Mouse (Mus musculus) heart, embryonic 16.5 days (tissue): ENCODE measurements at regions not wholly inside any gene's neighbourhood (a gene's known extent, or its start where the extent isn't known, plus 50 kb on each side); places are given as distances from the start of the nearest gene placed in this dataset.

Experiments
- ATAC-seq: fragments of 200-750 bp; cut with Nextera tagmentation; replicated peaks from 2 replicates; pipeline ENCODE4 v1.8.0; 2017; ENCODE audit warnings: moderate number of reproducible peaks; ENCODE audit not compliant: insufficient read depth, low FRiP score; ENCODE audit errors: extremely low read depth
- H3K27ac ChIP-seq: fragments of 300-500 bp; sonication (generic); 2 replicates; pipeline ENCODE4 v1.5.1; 2014; ENCODE audit warnings: mild to moderate bottlenecking, low read length, control low read depth, moderate library complexity
- H3K27me3 ChIP-seq: fragments of 300-500 bp; sonication (generic); 2 replicates; pipeline ENCODE4 v1.6.1; 2014; ENCODE audit warnings: low read length, mixed read lengths; ENCODE audit not compliant: control insufficient read depth, insufficient read depth
- H3K36me3 ChIP-seq: fragments of 300-500 bp; sonication (generic); 2 replicates; pipeline ENCODE4 v1.6.1; 2014; ENCODE audit not compliant: control insufficient read depth, insufficient read depth
- H3K4me1 ChIP-seq: fragments of 300-500 bp; sonication (generic); 2 replicates; pipeline ENCODE4 v1.6.1; 2014; ENCODE audit warnings: low read length, mixed read lengths; ENCODE audit not compliant: control insufficient read depth, insufficient read depth
- H3K4me2 ChIP-seq: fragments of 300-500 bp; sonication (generic); 2 replicates; pipeline ENCODE4 v1.6.1; 2014; ENCODE audit warnings: low read depth, mild to moderate bottlenecking, control low read depth, low read length
- H3K4me3 ChIP-seq: fragments of 300-500 bp; sonication (generic); 2 replicates; pipeline ENCODE4 v1.5.1; 2014; ENCODE audit warnings: mild to moderate bottlenecking, control low read depth, low read length
- H3K9ac ChIP-seq: fragments of 300-500 bp; sonication (generic); 2 replicates; pipeline ENCODE4 v1.6.1; 2014; ENCODE audit warnings: low read length, control low read depth
- H3K9me3 ChIP-seq: fragments of 300-500 bp; sonication (generic); replicated peaks from 2 replicates; pipeline ENCODE4 v1.6.1; 2016; ENCODE audit warnings: low read length; ENCODE audit not compliant: control insufficient read depth
- WGBS: fragments of 180-500 bp; shearing (Covaris S2); extraction: QIAGEN DNeasy Blood & Tissue Kit; methylation state at CpG from one replicate; pipeline ENCODE4 v1.1.7; 2014; 5-methylcytosine and 5-hydroxymethylcytosine counted together

GRCm38 (mm10) chr5:118316310-118317017 is 71.4 kb downstream of the 2410131K14Rik start:
- Histone ChIP-seq H3K4me1 (peaks cover 7% of the 10 kb centered on the region), H3K9ac (no peak overlapping the region), H3K27ac (no peak overlapping the region), H3K27me3 (peaks cover 14% of the 10 kb centered on the region), H3K4me3 (no peak overlapping the region), H3K4me2 (no peak overlapping the region), H3K9me3 (no peaks in the 10 kb centered on the region), H3K36me3 (no peaks in the 10 kb centered on the region)
- 0 out of 2 replicates have a peak, but pooled peaks have one; percentile 18 for ATAC-seq
- whole genome bisulfite sequencing: 33% methylated on average over 10 of the region's 10 CpGs

DNA sequence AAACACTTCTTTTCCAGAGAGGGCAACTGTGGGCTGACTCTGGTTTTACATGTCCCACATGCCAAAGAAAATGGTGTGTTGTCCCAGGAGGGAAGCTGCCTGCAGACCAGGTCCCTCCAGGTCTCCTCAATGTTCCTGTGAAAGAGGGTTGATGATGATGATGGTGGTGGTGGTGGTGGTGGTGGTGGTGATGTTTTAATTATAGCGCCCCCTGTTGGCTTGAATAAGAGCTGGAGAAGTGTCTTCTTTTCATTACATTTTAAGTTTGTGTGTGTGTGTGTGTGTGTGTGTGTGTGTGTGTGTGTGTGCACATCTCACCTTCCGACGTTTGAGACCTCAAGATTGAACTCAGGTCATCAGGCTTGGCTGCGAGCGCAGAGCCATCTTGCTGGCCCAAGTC is 73.0 kb downstream of the 2410131K14Rik start:
- Histone ChIP-seq H3K4me1 (peaks cover 7% of the 10 kb centered on the region), H3K27ac (no peak overlapping the region), H3K27me3 (peaks cover 14% of the 10 kb centered on the region), H3K9ac (no peak overlapping the region), H3K9me3 (no peaks in the 10 kb centered on the region), H3K4me2 (no peak overlapping the region), H3K4me3 (no peak overlapping the region), H3K36me3 (no peaks in the 10 kb centered on the region)
- no peak for ATAC-seq
- WGBS: 75% methylated on average over 5 of the region's 5 CpGs

DNA sequence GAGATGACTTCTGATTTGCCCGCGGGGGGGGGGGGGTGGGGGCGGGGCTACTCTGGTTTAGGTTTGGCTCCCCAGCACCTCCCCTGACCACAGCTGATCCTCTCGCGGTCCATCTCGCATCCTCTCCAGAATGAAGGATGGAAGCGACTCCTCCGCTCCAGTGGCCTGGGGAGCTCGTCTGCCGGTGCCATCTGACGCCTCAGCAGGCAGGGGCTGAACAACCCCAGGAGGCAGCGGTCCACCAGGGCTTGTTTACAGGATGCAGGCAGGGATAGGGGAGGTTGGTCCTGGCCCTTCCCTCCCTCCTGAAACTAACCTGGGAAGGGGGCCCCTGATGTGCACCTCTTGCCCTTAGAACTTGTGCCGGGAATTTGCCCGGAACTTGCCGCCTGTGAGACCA is 73.9 kb downstream of the 2410131K14Rik start:
- Histone ChIP-seq H3K9me3 (no peaks in the 10 kb centered on the region), H3K36me3 (no peaks in the 10 kb centered on the region), H3K4me2 (no peak overlapping the region), H3K4me3 (0 out of 2 replicates have a peak overlapping the region, but pooled peaks have one; percentile 14), H3K27ac (no peak overlapping the region), H3K27me3 (peaks cover 14% of the 10 kb centered on the region), H3K4me1 (peaks cover 7% of the 10 kb centered on the region), H3K9ac (no peak overlapping the region)
- WGBS: 12% methylated on average over 14 of the region's 15 CpGs
- no peak for ATAC-seq

DNA sequence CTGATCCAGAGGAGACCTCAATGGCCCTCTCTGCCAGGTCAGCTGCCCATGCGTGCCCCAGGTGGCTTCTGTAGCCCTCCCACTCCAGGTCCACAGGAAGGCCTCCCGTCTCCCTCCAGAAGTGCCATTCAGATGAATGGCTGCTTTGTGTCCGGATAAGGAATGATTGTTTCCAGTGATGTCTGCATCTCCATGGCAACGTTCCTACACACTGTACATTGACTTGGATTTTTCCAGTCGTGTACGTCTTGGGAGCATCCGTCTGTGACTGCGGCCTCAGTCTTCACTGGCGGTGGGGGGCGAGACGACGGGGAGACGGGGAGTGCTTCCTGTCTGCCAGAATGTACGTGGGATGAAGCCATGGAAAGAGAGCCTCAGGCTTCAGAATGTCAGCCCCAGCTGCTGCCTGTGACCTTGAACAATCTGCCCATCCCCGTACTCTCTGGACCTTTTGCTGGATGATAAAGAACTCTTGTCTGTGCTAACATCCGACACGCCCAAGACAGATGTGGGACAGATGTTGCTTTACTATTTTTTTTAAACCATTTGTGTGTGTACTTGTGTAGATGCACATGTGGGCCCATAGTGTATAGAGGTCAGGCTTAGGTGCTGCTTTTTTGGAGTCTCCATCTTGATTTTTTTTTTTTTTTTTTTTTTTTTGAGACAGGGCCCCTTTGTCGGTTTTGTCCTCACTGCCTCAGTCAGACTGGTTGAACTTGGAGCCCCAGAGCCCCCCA is 76.9 kb downstream of the 2410131K14Rik start:
- H3K36me3 ChIP-seq: no peaks in the 10 kb centered on the region
- WGBS: 39% methylated on average over 18 of the region's 18 CpGs
- no peak overlapping the region for H3K27ac ChIP-seq
- ATAC-seq: peak; percentile 65
- no peak overlapping the region for H3K4me3 ChIP-seq
- no peaks in the 10 kb centered on the region for H3K9me3 ChIP-seq
- H3K4me1 ChIP-seq: 0 out of 2 replicates have a peak, but pooled peaks cover 2% of the 10 kb centered on the region
- no peak overlapping the region for H3K4me2 ChIP-seq
- H3K9ac ChIP-seq: no peak overlapping the region
- H3K27me3 ChIP-seq: peaks cover 17% of the 10 kb centered on the region

GRCm38 (mm10) chr5:118323151-118323550 is 78.1 kb downstream of the 2410131K14Rik start:
- H3K9ac ChIP-seq: no peak overlapping the region
- no peak overlapping the region for H3K4me3 ChIP-seq
- no peak for ATAC-seq
- no peak overlapping the region for H3K4me2 ChIP-seq
- H3K9me3 ChIP-seq: no peaks in the 10 kb centered on the region
- no peak overlapping the region for H3K27ac ChIP-seq
- WGBS: 75% methylated on average over 2 of the region's 2 CpGs
- H3K4me1 ChIP-seq: peaks cover 2% of the 10 kb centered on the region; the same call in 1 of the 2 replicates
- H3K27me3 ChIP-seq: peaks cover 13% of the 10 kb centered on the region
- H3K36me3 ChIP-seq: no peaks in the 10 kb centered on the region

- Histone ChIP-seq H3K4me3 (peak overlapping the region; percentile 25), H3K27me3 (peaks cover 27% of the 10 kb centered on the region), H3K9me3 (no peaks in the 10 kb centered on the region; the same call in 1 of the 2 replicates), H3K36me3 (no peaks in the 10 kb centered on the region), H3K9ac (no peak overlapping the region), H3K4me1 (peaks cover 4% of the 10 kb centered on the region), H3K4me2 (peak overlapping the region; percentile 62), H3K27ac (no peak overlapping the region)
- ATAC-seq: 0 out of 2 replicates have a peak, but pooled peaks have one; percentile 19
- WGBS: 1% methylated on average over 18 of the region's 18 CpGs
Observed at GRCm38 (mm10) chr5:118326837-118327541, 82.0 kb downstream of the 2410131K14Rik start.

DNA sequence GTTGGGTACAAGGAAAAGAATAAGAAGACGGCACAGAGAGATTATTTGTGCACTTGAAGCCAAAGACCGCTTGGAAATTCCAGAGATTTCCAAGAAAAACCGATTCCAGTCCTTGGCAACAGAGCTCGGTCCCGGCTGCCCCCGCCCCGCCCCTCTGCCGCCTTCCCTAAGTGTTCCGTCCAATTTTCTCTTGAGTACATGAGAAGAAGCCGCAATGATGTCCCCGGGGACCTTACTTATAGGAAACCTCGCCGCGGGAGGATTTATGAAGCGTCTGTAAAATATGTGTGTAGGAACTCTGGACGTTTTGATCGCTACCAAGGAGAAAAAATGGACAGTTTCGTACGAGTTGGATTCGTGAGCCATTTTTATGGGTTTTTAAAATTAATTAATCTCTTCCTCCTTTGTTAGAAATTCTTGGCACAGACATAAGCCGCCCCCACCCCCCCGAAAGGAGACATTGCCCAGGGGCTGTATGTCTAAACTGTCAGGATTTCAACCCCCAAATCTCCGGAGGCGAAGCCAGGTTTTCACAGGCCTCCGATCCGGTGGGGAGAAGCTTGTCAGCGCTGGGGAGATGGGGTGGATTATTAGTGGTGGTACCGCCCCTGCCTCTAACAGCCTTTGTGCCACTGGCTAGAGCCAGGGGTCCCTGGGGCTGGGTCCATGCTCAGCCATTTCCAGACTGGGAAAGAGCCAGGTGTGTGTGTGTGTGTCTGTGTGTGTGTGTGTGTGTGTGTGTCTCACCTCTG is 83.1 kb downstream of the 2410131K14Rik start:
- ATAC-seq: no peak
- H3K27me3 ChIP-seq: peaks cover 29% of the 10 kb centered on the region
- H3K9me3 ChIP-seq: no peaks in the 10 kb centered on the region; the same call in 1 of the 2 replicates
- no peak overlapping the region for H3K27ac ChIP-seq
- peaks cover 8% of the 10 kb centered on the region for H3K4me1 ChIP-seq
- H3K4me3 ChIP-seq: peak overlapping the region; percentile 25
- H3K36me3 ChIP-seq: no peaks in the 10 kb centered on the region
- H3K4me2 ChIP-seq: peak overlapping the region; percentile 62
- 8% methylated on average over 28 of the region's 28 CpGs for WGBS
- no peak overlapping the region; the same call in 1 of the 2 replicates for H3K9ac ChIP-seq

- no peak for ATAC-seq
- H3K4me2 ChIP-seq: no peak overlapping the region
- H3K4me3 ChIP-seq: no peak overlapping the region
- H3K27ac ChIP-seq: no peak overlapping the region
- no peaks in the 10 kb centered on the region; the same call in 1 of the 2 replicates for H3K9me3 ChIP-seq
- no peaks in the 10 kb centered on the region for H3K36me3 ChIP-seq
- H3K27me3 ChIP-seq: peaks cover 29% of the 10 kb centered on the region
- H3K9ac ChIP-seq: no peak overlapping the region
- WGBS: 76% methylated on average over 5 of the region's 5 CpGs
- peaks cover 8% of the 10 kb centered on the region for H3K4me1 ChIP-seq
Observed at GRCm38 (mm10) chr5:118329143-118329542, 84.1 kb downstream of the 2410131K14Rik start.
